Mouse (Mus musculus) forebrain, embryonic 13.5 days (tissue): ENCODE data around the gene Tgfb3. TPM values are rescaled to one million over a fixed set of nuclear protein-coding genes. Genes with fewer than 3 reads are reported as not detected.

ENCODE experiments used
- ATAC-seq: fragments of 200-750 bp; cut with Nextera tagmentation; 2 replicates; pipeline ENCODE4 v1.8.0; 2017
- H3K27ac ChIP-seq: fragments of 300-500 bp; sonication (generic); 2 replicates; pipeline ENCODE4 v1.5.1; 2015; ENCODE audit warnings: inconsistent platforms, mild to moderate bottlenecking, moderate library complexity
- H3K27me3 ChIP-seq: fragments of 300-500 bp; sonication (generic); 2 replicates; pipeline ENCODE4 v1.6.1; 2015; ENCODE audit warnings: mild to moderate bottlenecking, inconsistent platforms
- H3K36me3 ChIP-seq: fragments of 300-500 bp; sonication (generic); 2 replicates; pipeline ENCODE4 v1.6.1; 2015; ENCODE audit warnings: mild to moderate bottlenecking, inconsistent platforms; ENCODE audit not compliant: poor library complexity, severe bottlenecking
- H3K4me1 ChIP-seq: fragments of 300-500 bp; sonication (generic); 2 replicates; pipeline ENCODE4 v1.6.1; 2015; ENCODE audit warnings: inconsistent platforms
- H3K4me2 ChIP-seq: fragments of 300-500 bp; sonication (generic); 2 replicates; pipeline ENCODE4 v1.6.1; 2015; ENCODE audit warnings: inconsistent platforms, mild to moderate bottlenecking, moderate library complexity
- H3K4me3 ChIP-seq: fragments of 300-500 bp; sonication (generic); 2 replicates; pipeline ENCODE4 v1.5.1; 2015; ENCODE audit warnings: mild to moderate bottlenecking, inconsistent platforms
- H3K9ac ChIP-seq: fragments of 300-500 bp; sonication (generic); 2 replicates; pipeline ENCODE4 v1.6.1; 2015; ENCODE audit warnings: mild to moderate bottlenecking, inconsistent platforms
- H3K9me3 ChIP-seq: fragments of 300-500 bp; sonication (generic); replicated peaks from 2 replicates; pipeline ENCODE4 v1.6.1; 2016; ENCODE audit warnings: inconsistent platforms
- WGBS: fragments of 180-500 bp; shearing (Covaris S2); methylation state at CpG from one replicate; pipeline ENCODE4 v1.1.7; 2015; 5-methylcytosine and 5-hydroxymethylcytosine counted together
- polyA plus RNA-seq: library from polyadenylated mRNA; unstranded; fragments of >200 nt; fragmentation: Nextera tagmentation; extraction: Ambion mirVana; gene quantifications from 2 replicates; pipeline ENCODE4 v1.2.1, GENCODE M21; 2015

Tgfb3 gene
- polyA plus RNA-seq, 1 experiment from 2014 or later, result 5.7 TPM

- no peak overlapping the region for H3K27ac ChIP-seq
- no peak overlapping the region for H3K4me2 ChIP-seq
- H3K9me3 ChIP-seq, result no peaks in the 10 kb centered on the region
- ATAC-seq, result no peak
- 70% methylated on average over 8 of the region's 8 CpGs for WGBS
- peaks cover 20% of the 10 kb centered on the region for H3K4me1 ChIP-seq
- H3K36me3 ChIP-seq, result 0 out of 2 replicates have a peak, but pooled peaks cover 7% of the 10 kb centered on the region
- no peaks in the 10 kb centered on the region for H3K27me3 ChIP-seq
- H3K4me3 ChIP-seq, result no peak overlapping the region
- H3K9ac ChIP-seq, result no peak overlapping the region
Measured at GRCm38 (mm10) chr12:86102686-86103085, 23.8 kb upstream of the Tgfb3 start.

GRCm38 (mm10) chr12:86100711-86101110 is 21.9 kb upstream of the Tgfb3 start:
- Histone ChIP-seq H3K27ac (no peak overlapping the region), H3K9ac (no peak overlapping the region), H3K4me3 (no peak overlapping the region), H3K4me1 (peaks cover 20% of the 10 kb centered on the region), H3K9me3 (no peaks in the 10 kb centered on the region), H3K27me3 (no peaks in the 10 kb centered on the region), H3K4me2 (no peak overlapping the region), H3K36me3 (0 out of 2 replicates have a peak, but pooled peaks cover 7% of the 10 kb centered on the region)
- 92% methylated on average over 3 of the region's 3 CpGs for WGBS
- ATAC-seq, result no peak

DNA sequence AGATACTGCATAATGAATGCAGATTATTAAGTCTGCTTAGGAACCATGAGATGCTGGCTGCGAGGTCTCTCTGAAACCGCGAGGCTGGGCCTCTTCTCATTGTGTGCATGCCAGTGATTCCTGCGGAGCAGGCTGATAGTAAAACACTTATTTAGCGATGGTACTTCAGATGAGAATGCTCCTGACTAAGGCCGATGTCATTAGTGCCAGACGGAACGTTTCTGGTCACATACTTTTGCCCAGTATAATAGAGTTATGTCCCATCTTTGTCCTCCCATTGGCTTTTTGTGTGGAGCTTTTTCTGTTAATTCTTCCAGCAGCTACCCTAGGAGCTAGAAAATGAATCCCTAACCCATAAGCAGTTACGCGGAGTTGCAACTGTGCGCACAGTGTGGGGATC is 18.9 kb upstream of the Tgfb3 start:
- Histone ChIP-seq H3K4me3 (no peak overlapping the region), H3K9me3 (no peaks in the 10 kb centered on the region), H3K9ac (no peak overlapping the region), H3K27ac (no peak overlapping the region), H3K4me1 (peaks cover 3% of the 10 kb centered on the region), H3K27me3 (no peaks in the 10 kb centered on the region), H3K36me3 (peaks cover 11% of the 10 kb centered on the region), H3K4me2 (no peak overlapping the region)
- 72% methylated on average over 11 of the region's 11 CpGs for WGBS
- ATAC-seq, result no peak

GRCm38 (mm10) chr12:86095806-86096205 is 17.0 kb upstream of the Tgfb3 start:
- no peak for ATAC-seq
- 90% methylated on average over 4 of the region's 4 CpGs for WGBS

GRCm38 (mm10) chr12:86094075-86094474 is 15.2 kb upstream of the Tgfb3 start:
- WGBS, result 95% methylated on average over 4 of the region's 4 CpGs
- H3K4me3 ChIP-seq, result no peak overlapping the region
- H3K9me3 ChIP-seq, result no peaks in the 10 kb centered on the region
- H3K27me3 ChIP-seq, result no peaks in the 10 kb centered on the region
- H3K9ac ChIP-seq, result no peak overlapping the region
- H3K36me3 ChIP-seq, result peaks cover 20% of the 10 kb centered on the region
- no peak overlapping the region for H3K27ac ChIP-seq
- no peak overlapping the region for H3K4me2 ChIP-seq
- H3K4me1 ChIP-seq, result peaks cover 3% of the 10 kb centered on the region; the same call in 1 of the 2 replicates
- ATAC-seq, result no peak

More at GRCm38 (mm10) chr12:86095806-86096205, 17.0 kb upstream of the Tgfb3 start:
- H3K9me3 ChIP-seq, result no peaks in the 10 kb centered on the region
- H3K4me1 ChIP-seq, result peaks cover 3% of the 10 kb centered on the region; the same call in 1 of the 2 replicates
- H3K27me3 ChIP-seq, result no peaks in the 10 kb centered on the region
- no peak overlapping the region for H3K9ac ChIP-seq
- no peak overlapping the region for H3K27ac ChIP-seq
- no peak overlapping the region for H3K4me3 ChIP-seq
- peaks cover 11% of the 10 kb centered on the region for H3K36me3 ChIP-seq
- H3K4me2 ChIP-seq, result no peak overlapping the region

- Histone ChIP-seq H3K27ac (no peak overlapping the region), H3K9me3 (no peaks in the 10 kb centered on the region), H3K4me3 (no peak overlapping the region), H3K27me3 (no peaks in the 10 kb centered on the region), H3K4me2 (0 out of 2 replicates have a peak overlapping the region, but pooled peaks have one; percentile 5), H3K4me1 (peaks cover 3% of the 10 kb centered on the region; the same call in 1 of the 2 replicates), H3K36me3 (peaks cover 21% of the 10 kb centered on the region), H3K9ac (no peak overlapping the region)
- WGBS, result 31% methylated on average over 18 of the region's 18 CpGs
- no peak for ATAC-seq
Measured at GRCm38 (mm10) chr12:86091601-86092132, 12.8 kb upstream of the Tgfb3 start.

DNA sequence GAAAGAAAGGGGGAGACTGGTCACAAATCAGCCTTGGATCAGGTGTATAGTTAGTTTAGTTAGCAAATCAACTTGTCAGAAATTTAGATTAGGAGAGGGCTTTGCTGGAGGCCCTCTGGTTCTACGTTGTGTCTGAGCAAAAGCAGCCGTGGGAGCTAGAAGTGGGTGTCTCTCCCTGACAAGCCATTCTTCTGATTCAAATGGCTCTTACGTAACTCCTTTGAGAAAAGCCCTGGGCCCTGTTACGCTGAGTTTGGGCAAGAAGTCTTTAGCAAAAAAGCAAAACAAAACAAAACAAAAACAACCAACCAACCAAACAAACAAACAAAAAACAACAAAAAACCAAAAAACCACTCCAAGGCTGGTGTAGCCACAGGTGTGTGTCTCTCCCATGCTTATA is 11.9 kb upstream of the Tgfb3 start:
- H3K4me3 ChIP-seq, result no peak overlapping the region
- peaks cover 30% of the 10 kb centered on the region for H3K36me3 ChIP-seq
- H3K27ac ChIP-seq, result no peak overlapping the region
- no peak overlapping the region for H3K9ac ChIP-seq
- no peaks in the 10 kb centered on the region for H3K27me3 ChIP-seq
- peaks cover 3% of the 10 kb centered on the region; the same call in 1 of the 2 replicates for H3K4me1 ChIP-seq
- WGBS, result 69% methylated on average over 4 of the region's 4 CpGs
- H3K9me3 ChIP-seq, result no peaks in the 10 kb centered on the region
- H3K4me2 ChIP-seq, result no peak overlapping the region
- ATAC-seq, result no peak

GRCm38 (mm10) chr12:86088042-86088441 is 9.2 kb upstream of the Tgfb3 start:
- WGBS, result 71% methylated on average over 7 of the region's 7 CpGs
- ATAC-seq, result no peak
- Histone ChIP-seq H3K4me2 (no peak overlapping the region), H3K4me3 (no peak overlapping the region), H3K9me3 (no peaks in the 10 kb centered on the region), H3K27me3 (no peaks in the 10 kb centered on the region), H3K4me1 (peaks cover 8% of the 10 kb centered on the region), H3K36me3 (peaks cover 29% of the 10 kb centered on the region), H3K27ac (no peak overlapping the region), H3K9ac (no peak overlapping the region)

DNA sequence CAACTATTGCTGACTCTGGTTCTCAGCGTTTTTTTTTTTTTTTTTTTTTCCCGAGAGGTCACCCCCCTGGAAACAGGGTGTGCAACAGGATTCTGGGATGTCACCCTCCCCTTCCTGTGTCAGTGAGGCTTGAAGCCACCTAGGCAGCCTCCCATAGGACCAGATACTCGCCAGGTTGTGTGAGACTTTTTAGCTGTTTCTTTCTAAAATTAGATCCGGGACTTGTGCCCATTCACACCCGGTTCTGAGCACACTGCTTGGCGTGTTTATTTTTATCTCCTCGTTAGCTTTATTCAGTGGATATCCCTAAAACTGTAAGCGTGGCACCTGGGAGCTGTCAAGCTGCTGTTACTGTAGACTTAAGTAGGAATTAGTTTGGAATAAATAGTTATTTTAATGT is 7.7 kb upstream of the Tgfb3 start:
- 66% methylated on average over 8 of the region's 8 CpGs for WGBS
- no peak for ATAC-seq
- no peak overlapping the region for H3K4me2 ChIP-seq

GRCm38 (mm10) chr12:86085873-86086272 is 7.0 kb upstream of the Tgfb3 start:
- Histone ChIP-seq H3K9me3 (no peaks in the 10 kb centered on the region), H3K4me3 (no peak overlapping the region), H3K27me3 (no peaks in the 10 kb centered on the region), H3K4me1 (peaks cover 7% of the 10 kb centered on the region), H3K4me2 (no peak overlapping the region), H3K9ac (no peak overlapping the region), H3K27ac (no peak overlapping the region), H3K36me3 (peaks cover 29% of the 10 kb centered on the region)
- no peak for ATAC-seq
- 89% methylated on average over 7 of the region's 7 CpGs for WGBS

More for the DNA sequence above, 7.7 kb upstream of the Tgfb3 start:
- H3K27me3 ChIP-seq, result no peaks in the 10 kb centered on the region
- peaks cover 7% of the 10 kb centered on the region for H3K4me1 ChIP-seq
- no peak overlapping the region for H3K4me3 ChIP-seq
- no peak overlapping the region for H3K9ac ChIP-seq
- peaks cover 29% of the 10 kb centered on the region for H3K36me3 ChIP-seq
- no peak overlapping the region for H3K27ac ChIP-seq
- H3K9me3 ChIP-seq, result no peaks in the 10 kb centered on the region

- peaks cover 5% of the 10 kb centered on the region for H3K27me3 ChIP-seq
- peak within 1 kb of the TSS; percentile 67 for H3K9ac ChIP-seq
- peak within 1 kb of the TSS; percentile 74 for H3K4me3 ChIP-seq
- peak; percentile 80 for ATAC-seq
- no peaks in the 10 kb centered on the region for H3K9me3 ChIP-seq
- under 1% methylated on average over 35 of the region's 35 CpGs for WGBS
- peak within 1 kb of the TSS; percentile 84 for H3K4me2 ChIP-seq
- H3K36me3 ChIP-seq, result peaks cover 16% of the 10 kb centered on the region; the same call in 1 of the 2 replicates
- H3K4me1 ChIP-seq, result peaks cover 17% of the 10 kb centered on the region
- H3K27ac ChIP-seq, result no peak within 1 kb of the TSS
Measured at GRCm38 (mm10) chr12:86082481-86083012, 3.7 kb upstream of the Tgfb3 start, which contains the start of gene Ift43. Ift43 (plus strand) TSS chr12:86082541.

DNA sequence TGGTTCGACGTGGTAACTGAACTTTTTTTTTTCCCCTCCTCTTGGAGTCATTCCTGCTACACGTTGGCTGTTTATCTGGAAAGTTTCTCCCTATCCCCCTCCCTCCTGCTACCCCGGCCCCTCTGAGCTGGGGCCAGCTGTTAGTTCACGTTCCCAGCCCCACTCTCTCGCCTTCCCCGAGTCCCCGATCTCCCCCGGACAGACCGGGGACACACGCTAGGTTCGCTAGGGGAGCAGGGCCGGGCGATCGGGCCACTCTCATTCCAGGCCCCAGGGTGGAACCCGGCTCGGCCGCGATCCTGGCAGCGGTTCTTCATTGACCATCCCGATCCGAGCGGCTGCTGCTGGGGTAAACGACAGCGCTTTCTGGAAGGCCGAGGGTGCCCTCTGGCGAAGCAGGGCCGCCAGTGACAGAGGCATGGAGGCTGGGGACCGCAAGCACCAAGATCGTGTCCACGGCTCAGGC is 394 bp upstream of the Tgfb3 start:
- H3K36me3 ChIP-seq, result no peaks in the 10 kb centered on the region
- WGBS, result under 1% methylated on average over 31 of the region's 31 CpGs
- peaks cover 33% of the 10 kb centered on the region for H3K4me1 ChIP-seq
- peak; percentile 79 for ATAC-seq
- peak overlapping the region; percentile 65 for H3K9ac ChIP-seq
- H3K4me2 ChIP-seq, result peak overlapping the region; percentile 78
- no peaks in the 10 kb centered on the region for H3K9me3 ChIP-seq
- peak overlapping the region; percentile 49 for H3K4me3 ChIP-seq
- peak overlapping the region; percentile 66 for H3K27ac ChIP-seq
- peaks cover 24% of the 10 kb centered on the region for H3K27me3 ChIP-seq
